Mouse (Mus musculus): ENCODE measurements at regions not wholly inside any gene's neighbourhood (a gene's known extent, or its start where the extent isn't known, plus 50 kb on each side); places are given as distances from the start of the nearest gene placed in this dataset.
A peak's percentile ranks its signal among the peaks of the same experiment; 100 is the strongest.

DNA sequence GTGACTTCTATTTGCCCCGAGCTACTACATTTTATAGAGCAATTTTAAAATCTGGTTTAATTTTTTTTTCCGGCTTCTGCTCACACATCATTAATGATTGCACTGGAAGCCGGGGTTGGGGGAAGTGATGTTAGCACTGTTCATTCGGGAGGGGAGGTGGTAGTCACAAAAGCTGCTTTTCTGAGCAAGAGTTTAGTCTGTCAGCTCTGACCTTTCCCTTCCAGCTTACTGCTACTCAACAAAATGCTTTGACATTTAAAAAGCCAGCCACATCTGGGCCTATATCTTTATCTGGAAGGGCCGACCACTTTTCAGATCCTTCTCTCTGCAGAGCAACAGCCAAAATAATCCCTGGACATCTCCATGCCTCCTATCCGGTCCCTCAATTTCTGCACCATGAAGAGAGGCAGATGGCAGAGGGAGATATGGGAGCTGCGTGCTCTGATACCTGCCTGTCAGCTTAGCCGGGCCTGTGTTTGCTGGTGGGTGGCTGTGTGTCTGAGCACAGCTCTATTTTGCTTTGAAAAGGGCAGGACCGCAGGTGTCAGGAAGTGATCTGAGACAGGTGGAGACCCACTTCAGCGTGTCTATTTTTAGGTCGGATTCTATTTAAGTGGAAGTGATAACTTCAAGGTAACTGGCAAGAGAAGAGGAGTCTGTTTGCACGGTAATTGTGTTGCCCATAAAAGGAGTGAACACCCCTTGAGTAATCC lies 63.1 kb downstream of the Kcnf1 start:
- H3K4me2 ChIP-seq: no peak overlapping the region
- WGBS: 71% methylated on average over 12 of the region's 12 CpGs
- no peaks in the 10 kb centered on the region for H3K4me1 ChIP-seq
- no peaks in the 10 kb centered on the region for H3K27me3 ChIP-seq (replicated peaks)
- 0 out of 2 replicates have a peak overlapping the region, but pooled peaks have one; percentile 14 for H3K27ac ChIP-seq
- ATAC-seq (replicated peaks): peak; percentile 58; the same call in 1 of the 2 replicates
- no peak overlapping the region for H3K9ac ChIP-seq
- H3K36me3 ChIP-seq (replicated peaks): no peaks in the 10 kb centered on the region
- no peaks in the 10 kb centered on the region for H3K9me3 ChIP-seq
- H3K4me3 ChIP-seq: no peak overlapping the region

DNA sequence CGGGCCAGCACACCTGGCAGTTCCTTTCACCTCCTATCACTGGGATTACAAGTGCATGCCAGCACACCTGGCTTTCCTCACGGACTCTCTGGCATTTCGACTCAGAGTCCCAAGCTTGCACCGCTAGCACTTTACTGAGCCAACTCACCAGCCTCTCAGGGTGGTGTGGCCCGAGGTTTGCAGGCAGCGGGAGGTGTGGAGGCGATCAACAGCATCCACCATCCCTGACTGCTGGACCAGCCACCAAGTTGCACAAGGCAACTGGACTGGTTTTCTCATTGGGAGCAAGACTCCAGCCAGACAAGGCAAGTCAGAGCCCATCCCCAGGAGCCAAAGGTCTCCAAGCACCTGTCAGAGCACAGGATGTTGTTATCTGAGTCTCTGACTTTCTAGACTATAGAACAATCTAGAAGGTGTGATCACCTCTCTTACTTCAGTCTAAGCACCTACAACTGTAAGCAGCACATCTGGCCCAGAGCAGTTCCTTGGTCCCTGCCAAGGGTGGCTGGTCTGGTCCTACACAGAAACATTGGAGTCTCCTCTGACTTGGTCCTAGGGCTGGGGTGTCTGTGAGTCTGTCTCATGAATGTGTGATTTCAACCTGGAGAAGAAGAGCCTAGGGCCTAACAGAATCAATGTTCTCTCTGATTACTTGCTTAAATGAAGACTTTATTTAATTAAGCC lies 63.8 kb downstream of the Kcnf1 start:
- Histone ChIP-seq H3K4me2 (no peak overlapping the region), H3K9ac (no peak overlapping the region), H3K27me3 (replicated peaks) (no peaks in the 10 kb centered on the region), H3K27ac (no peak overlapping the region), H3K9me3 (no peaks in the 10 kb centered on the region), H3K4me3 (no peak overlapping the region), H3K36me3 (replicated peaks) (no peaks in the 10 kb centered on the region), H3K4me1 (no peaks in the 10 kb centered on the region)
- WGBS: 86% methylated on average over 7 of the region's 7 CpGs
- 0 out of 2 replicates have a peak, but pooled peaks have one; percentile 42 for ATAC-seq (replicated peaks)

DNA sequence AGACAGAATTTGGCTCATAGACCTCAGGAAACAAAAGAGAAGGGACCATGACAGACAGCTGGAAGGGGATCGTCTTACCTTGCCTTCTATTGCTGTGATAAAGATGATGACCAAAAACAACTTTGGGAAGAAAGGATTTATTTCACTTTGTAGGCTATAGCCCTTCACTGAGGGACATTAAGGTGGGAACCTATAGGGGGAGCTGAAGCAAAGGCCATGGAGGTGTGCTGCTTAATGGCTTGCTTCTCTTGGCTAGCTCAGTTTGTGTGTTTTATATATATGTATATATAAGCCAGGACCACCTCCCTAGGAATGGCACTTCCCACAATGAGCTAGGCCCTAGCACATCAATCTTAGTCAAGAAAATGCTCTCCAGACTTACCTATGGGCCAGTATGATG lies 70.5 kb downstream of the Kcnf1 start:
- H3K9ac ChIP-seq: no peak overlapping the region

DNA sequence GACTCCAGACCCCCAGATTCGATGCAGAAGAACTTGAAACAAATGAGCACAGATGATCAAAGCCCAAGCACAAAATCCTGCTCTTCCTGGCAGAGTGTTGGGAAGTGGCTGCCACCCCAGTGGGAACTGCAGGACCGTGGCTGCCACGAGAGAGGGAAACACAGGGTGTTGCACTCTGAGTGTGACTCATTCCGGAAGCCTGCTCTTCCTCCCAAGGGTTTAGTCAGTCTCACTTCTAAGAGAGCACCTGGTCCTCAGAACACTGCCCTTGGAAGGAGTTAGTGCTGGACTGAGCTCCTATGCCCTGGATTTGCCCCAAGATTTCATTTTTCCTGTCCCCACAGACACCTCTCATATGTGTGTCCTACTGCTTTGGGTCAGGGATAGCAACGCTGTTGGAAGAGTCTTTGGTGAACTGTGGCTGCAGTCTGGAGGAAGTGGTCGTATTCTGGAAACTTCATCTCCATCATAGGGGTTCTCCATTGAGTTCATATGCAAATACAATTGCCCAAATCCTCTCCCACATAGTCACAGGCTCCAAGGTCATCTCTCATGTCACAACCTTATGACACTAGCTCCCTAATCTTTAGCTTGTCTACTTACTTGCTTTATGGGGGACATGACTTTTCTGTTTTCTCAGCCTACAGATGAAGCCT lies 71.5 kb downstream of the Kcnf1 start:
- no peak for ATAC-seq (replicated peaks)
- H3K9ac ChIP-seq: no peak overlapping the region
- H3K36me3 ChIP-seq (replicated peaks): no peaks in the 10 kb centered on the region
- no peaks in the 10 kb centered on the region for H3K4me1 ChIP-seq
- WGBS: 82% methylated on average over 6 of the region's 6 CpGs
- H3K9me3 ChIP-seq: no peaks in the 10 kb centered on the region
- H3K27ac ChIP-seq: no peak overlapping the region
- no peak overlapping the region for H3K4me2 ChIP-seq
- no peak overlapping the region for H3K4me3 ChIP-seq
- H3K27me3 ChIP-seq (replicated peaks): no peaks in the 10 kb centered on the region

More for the DNA sequence above, 70.5 kb downstream of the Kcnf1 start:
- H3K27ac ChIP-seq: no peak overlapping the region
- no peak for ATAC-seq (replicated peaks)
- no peaks in the 10 kb centered on the region for H3K4me1 ChIP-seq
- no peaks in the 10 kb centered on the region for H3K36me3 ChIP-seq (replicated peaks)
- no peaks in the 10 kb centered on the region for H3K27me3 ChIP-seq (replicated peaks)
- no peaks in the 10 kb centered on the region for H3K9me3 ChIP-seq
- H3K4me2 ChIP-seq: no peak overlapping the region
- WGBS: 73% methylated on average over 1 of the region's 1 CpGs
- no peak overlapping the region for H3K4me3 ChIP-seq

DNA sequence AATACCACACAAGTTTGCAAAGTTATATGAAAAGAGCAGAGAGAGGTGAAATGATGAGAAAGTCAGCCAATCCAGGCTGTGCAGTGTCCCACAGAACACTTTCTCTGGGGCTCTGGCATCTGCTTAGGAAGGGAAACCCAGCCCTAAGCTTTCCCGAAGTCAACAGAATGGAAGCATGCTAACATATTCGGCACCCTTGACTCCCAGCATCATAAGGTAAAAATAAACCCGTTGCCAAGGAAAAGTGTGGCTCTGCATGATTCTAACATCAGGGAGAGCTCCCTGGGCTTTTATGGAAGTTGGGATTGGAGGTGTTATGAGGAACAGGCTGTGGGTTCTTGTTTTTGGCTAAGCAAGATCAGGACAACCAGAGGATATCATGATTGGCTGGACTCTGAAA lies 74.8 kb downstream of the Kcnf1 start:
- WGBS: 86% methylated on average over 3 of the region's 3 CpGs
- H3K9me3 ChIP-seq: no peaks in the 10 kb centered on the region
- no peaks in the 10 kb centered on the region for H3K27me3 ChIP-seq (replicated peaks)
- no peak overlapping the region for H3K4me3 ChIP-seq
- H3K4me1 ChIP-seq: peaks cover 17% of the 10 kb centered on the region
- no peak overlapping the region for H3K4me2 ChIP-seq
- no peak for ATAC-seq (replicated peaks)
- H3K36me3 ChIP-seq (replicated peaks): no peaks in the 10 kb centered on the region
- H3K9ac ChIP-seq: no peak overlapping the region
- H3K27ac ChIP-seq: no peak overlapping the region

DNA sequence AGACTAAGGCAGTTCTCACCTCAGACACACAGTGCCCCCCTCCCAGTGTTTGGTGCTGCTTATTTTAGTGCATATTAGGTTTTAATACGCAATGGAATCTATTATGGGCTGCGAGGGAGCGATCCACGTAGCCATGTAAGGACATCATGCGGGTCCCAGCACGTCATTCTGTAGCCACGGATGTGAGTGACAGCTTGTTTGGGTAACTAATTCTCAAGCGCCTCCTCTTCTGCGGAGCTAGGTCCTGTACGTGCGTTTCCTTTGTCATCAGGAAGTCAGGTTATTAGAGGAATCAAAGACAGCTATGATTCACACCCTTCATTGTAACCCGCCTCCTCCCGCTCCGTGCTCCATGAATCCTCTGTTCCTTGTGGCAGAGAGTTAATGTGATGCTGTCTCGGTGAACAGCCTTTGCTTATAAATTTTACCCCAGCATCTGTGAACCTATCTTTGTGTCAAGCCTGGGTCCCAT lies 78.9 kb downstream of the Kcnf1 start:
- Histone ChIP-seq H3K4me3 (peak overlapping the region; percentile 9; the same call in 1 of the 2 replicates), H3K36me3 (replicated peaks) (no peaks in the 10 kb centered on the region), H3K4me2 (peak overlapping the region; percentile 36), H3K9me3 (no peaks in the 10 kb centered on the region), H3K9ac (no peak overlapping the region), H3K27ac (peak overlapping the region; percentile 30; the same call in 1 of the 2 replicates), H3K27me3 (replicated peaks) (no peaks in the 10 kb centered on the region), H3K4me1 (peaks cover 17% of the 10 kb centered on the region)
- ATAC-seq (replicated peaks): peak; percentile 73
- 39% methylated on average over 15 of the region's 15 CpGs for WGBS

DNA sequence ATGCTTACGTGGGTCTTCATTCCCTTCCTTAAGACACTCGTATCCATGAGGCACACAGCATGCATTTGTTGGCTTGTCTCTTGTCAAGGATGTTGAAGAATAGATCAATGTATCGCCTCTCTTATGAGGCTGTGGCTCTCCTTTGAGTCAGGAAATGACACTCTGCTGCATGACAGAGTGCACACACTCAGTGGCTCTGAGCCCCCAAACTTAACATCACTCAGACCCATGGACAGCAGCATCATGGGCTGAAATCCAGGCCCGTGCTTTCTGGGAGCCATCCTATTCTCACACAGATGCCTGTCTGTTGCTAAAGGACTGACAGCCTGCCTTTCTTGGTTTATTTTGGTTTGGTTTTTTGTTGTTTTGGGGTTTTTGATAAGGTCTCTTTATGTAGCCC lies 81.9 kb downstream of the Kcnf1 start:
- no peak overlapping the region for H3K27ac ChIP-seq
- H3K9ac ChIP-seq: no peak overlapping the region
- peaks cover 22% of the 10 kb centered on the region for H3K4me1 ChIP-seq

DNA sequence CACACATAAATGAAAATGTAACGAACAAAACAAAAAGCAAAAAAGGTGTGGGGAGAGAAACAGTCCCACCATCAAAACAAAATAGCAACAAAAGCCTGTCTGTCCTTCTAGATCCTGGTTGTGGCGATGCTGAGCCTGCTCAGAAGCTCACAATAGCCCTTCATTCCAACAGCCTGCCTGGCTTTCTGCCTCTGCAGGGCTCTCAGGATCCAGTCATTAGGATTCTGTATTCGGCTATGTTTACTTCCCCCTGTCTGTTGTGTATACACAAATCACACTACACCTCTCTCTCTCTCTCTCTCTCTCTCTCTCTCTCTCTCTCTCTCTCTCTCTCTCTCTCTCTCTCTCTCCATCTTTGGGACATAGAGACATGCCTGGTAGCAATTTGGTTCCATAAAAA lies 82.2 kb upstream of the 2410004P03Rik start:
- H3K9me3 ChIP-seq: no peaks in the 10 kb centered on the region
- H3K9ac ChIP-seq: no peak overlapping the region
- H3K4me1 ChIP-seq: peaks cover 27% of the 10 kb centered on the region
- no peak overlapping the region for H3K27ac ChIP-seq
- no peak for ATAC-seq (replicated peaks)
- no peak overlapping the region for H3K4me2 ChIP-seq
- H3K36me3 ChIP-seq (replicated peaks): no peaks in the 10 kb centered on the region
- H3K4me3 ChIP-seq: no peak overlapping the region
- WGBS: 39% methylated on average over 3 of the region's 3 CpGs
- H3K27me3 ChIP-seq (replicated peaks): no peaks in the 10 kb centered on the region

More for the DNA sequence above, 81.9 kb downstream of the Kcnf1 start:
- Histone ChIP-seq H3K36me3 (replicated peaks) (no peaks in the 10 kb centered on the region), H3K9me3 (no peaks in the 10 kb centered on the region), H3K4me2 (no peak overlapping the region), H3K4me3 (no peak overlapping the region), H3K27me3 (replicated peaks) (no peaks in the 10 kb centered on the region)
- ATAC-seq (replicated peaks): no peak
- WGBS: 90% methylated on average over 4 of the region's 4 CpGs

DNA sequence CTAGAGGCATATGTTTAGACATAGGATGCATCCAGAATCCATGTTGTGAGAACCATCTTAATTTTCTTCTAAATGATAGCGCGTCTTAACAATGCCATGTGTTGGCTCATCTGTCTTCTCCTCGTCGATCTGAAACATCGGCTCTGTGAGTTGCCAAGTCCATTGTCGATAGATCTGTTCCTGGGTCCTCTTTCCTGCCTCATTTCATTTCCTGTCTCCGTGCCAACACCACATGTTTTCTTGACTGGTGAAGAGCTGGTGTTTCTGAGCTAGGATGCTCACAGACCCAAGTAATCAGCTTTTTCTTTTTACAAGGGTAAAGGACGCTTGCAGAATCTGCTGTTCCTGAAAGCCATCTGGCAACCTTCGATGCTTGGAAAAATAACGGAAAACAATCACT lies 79.5 kb upstream of the 2410004P03Rik start:
- ATAC-seq (replicated peaks): no peak
- Histone ChIP-seq H3K27me3 (replicated peaks) (no peaks in the 10 kb centered on the region), H3K9me3 (no peaks in the 10 kb centered on the region), H3K27ac (no peak overlapping the region), H3K4me1 (peaks cover 10% of the 10 kb centered on the region), H3K36me3 (replicated peaks) (no peaks in the 10 kb centered on the region), H3K4me3 (no peak overlapping the region), H3K9ac (no peak overlapping the region), H3K4me2 (no peak overlapping the region)
- WGBS: 69% methylated on average over 10 of the region's 10 CpGs

DNA sequence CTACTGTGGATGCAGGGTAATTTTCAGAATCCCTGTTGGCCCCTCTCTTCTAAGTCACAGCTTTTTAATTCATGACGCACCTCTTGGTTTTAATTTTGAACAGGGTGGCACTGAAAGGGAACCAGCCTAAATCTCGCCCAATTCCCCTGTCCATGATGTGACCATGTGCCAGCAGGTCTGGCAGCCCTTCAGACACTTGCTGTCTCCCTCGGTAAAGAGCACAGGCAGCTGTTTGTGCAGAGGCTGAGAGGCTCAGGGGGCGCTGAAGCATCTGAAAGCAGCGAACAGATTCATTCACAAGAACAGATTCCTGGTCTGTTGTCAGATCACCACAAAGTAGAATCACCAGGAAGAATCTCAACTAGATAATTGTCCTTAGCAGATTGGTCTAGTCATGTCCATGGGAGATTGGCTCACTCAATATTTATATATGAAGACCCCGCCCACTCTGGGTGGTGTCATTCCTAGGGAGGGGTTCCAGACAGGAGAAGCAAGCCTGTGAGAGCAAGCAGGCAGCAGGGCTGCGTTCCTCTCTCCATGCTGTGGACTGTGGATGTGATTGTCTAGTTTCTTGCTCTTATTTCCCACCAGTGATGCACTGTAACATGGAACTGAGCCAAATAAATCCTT lies 78.3 kb upstream of the 2410004P03Rik start:
- no peak overlapping the region for H3K9ac ChIP-seq
- peaks cover 10% of the 10 kb centered on the region for H3K4me1 ChIP-seq
- H3K9me3 ChIP-seq: no peaks in the 10 kb centered on the region
- 38% methylated on average over 7 of the region's 7 CpGs for WGBS
- H3K27me3 ChIP-seq (replicated peaks): no peaks in the 10 kb centered on the region
- H3K36me3 ChIP-seq (replicated peaks): no peaks in the 10 kb centered on the region
- H3K27ac ChIP-seq: 0 out of 2 replicates have a peak overlapping the region, but pooled peaks have one; percentile 23
- no peak overlapping the region for H3K4me2 ChIP-seq
- peak; percentile 63 for ATAC-seq (replicated peaks)
- no peak overlapping the region for H3K4me3 ChIP-seq

DNA sequence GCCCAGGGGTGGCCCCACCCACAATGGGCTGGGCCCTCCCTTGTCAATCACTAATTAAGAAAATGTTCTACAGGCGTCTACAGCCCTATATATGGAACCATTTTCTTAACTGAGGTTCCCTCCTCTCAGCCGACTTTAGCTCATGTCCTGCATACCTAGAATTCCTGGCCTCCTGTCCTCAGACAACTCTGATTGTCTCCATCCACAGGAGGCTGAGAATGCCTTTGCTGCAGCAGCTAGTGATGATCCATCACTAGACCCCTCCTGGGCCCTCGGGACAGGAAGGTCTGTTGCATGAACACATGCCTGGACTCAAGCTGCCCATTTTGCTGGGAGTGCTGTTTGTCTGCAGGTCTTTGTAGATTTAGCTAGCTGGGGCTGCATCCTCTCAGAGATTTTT lies 75.9 kb upstream of the 2410004P03Rik start:
- Histone ChIP-seq H3K27me3 (replicated peaks) (no peaks in the 10 kb centered on the region), H3K36me3 (replicated peaks) (no peaks in the 10 kb centered on the region), H3K9me3 (no peaks in the 10 kb centered on the region), H3K4me1 (peaks cover 10% of the 10 kb centered on the region), H3K4me3 (no peak overlapping the region), H3K9ac (no peak overlapping the region), H3K4me2 (no peak overlapping the region), H3K27ac (no peak overlapping the region)
- 48% methylated on average over 3 of the region's 3 CpGs for WGBS
- no peak for ATAC-seq (replicated peaks)

DNA sequence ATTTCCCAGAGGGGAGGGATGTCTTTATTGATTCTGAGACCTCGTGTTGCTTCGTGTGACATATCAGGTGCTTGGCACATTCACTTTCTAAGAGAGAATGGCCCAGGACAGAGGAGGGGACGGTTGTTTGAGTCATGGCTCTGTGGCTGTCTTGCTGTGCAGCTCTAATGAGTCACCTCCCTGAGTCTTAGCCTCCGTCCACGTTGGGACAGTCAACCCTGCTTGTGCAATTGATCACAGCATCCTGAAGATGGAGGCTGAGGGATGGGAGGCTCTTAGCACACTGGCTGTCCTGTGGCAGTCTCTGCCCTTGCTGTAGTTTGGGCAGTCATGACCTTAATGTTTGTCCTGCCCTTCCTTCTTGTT lies 73.7 kb upstream of the 2410004P03Rik start:
- ATAC-seq (replicated peaks): no peak

More for the DNA sequence above, 73.7 kb upstream of the 2410004P03Rik start:
- H3K27ac ChIP-seq: no peak overlapping the region
- H3K36me3 ChIP-seq (replicated peaks): no peaks in the 10 kb centered on the region
- no peaks in the 10 kb centered on the region for H3K9me3 ChIP-seq
- H3K4me1 ChIP-seq: peaks cover 9% of the 10 kb centered on the region
- WGBS: 67% methylated on average over 5 of the region's 5 CpGs
- H3K4me3 ChIP-seq: no peak overlapping the region
- H3K9ac ChIP-seq: no peak overlapping the region
- H3K27me3 ChIP-seq (replicated peaks): no peaks in the 10 kb centered on the region
- no peak overlapping the region for H3K4me2 ChIP-seq

Measured in midbrain, embryonic 15.5 days (tissue).